Mouse (Mus musculus): ENCODE measurements around the gene Xpot.

Xpot gene

GRCm38 (mm10) chr10:121576372-121576771, 49.8 kb downstream of the Xpot start:
- no peak for DNase-seq (ENCODE audit: low read depth, low spot score)

DNA sequence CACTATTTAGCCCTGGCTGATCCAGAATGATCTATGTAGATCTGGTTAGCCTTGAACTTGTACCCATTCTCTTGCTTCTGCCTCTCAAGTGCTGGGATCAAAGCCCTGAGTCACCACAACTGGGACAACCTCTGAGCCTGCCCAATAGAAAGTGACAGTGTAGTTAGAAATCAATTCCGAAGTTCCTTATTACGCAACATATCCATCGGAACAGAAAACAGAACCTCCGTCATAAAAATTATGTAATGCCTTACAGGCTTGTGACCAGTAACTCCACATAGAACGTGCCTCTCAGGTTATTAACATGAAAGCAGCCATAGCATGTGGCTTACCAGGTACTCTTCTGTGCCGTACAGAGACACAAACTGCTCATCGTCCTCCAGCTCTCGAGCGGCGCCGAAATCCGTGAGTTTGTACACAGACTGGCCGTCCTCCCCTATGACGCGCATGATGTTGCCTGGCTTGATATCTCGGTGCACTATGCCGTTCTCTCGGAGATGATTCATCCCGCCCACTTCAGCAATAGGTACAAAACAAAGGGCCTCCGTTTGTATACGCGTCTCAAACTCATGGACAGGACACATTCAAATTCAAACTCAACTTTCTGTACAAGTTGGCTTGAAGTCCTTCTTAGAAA, 54.5 kb downstream of the Xpot start:
- DNase-seq (ENCODE audit: low read depth, low spot score), result no peak

GRCm38 (mm10) chr10:121571031-121571430, 55.1 kb downstream of the Xpot start:
- DNase-seq (ENCODE audit: low read depth, low spot score), result no peak

GRCm38 (mm10) chr10:121569796-121570195, 56.3 kb downstream of the Xpot start:
- DNase-seq (ENCODE audit: low read depth, low spot score), result no peak

DNA sequence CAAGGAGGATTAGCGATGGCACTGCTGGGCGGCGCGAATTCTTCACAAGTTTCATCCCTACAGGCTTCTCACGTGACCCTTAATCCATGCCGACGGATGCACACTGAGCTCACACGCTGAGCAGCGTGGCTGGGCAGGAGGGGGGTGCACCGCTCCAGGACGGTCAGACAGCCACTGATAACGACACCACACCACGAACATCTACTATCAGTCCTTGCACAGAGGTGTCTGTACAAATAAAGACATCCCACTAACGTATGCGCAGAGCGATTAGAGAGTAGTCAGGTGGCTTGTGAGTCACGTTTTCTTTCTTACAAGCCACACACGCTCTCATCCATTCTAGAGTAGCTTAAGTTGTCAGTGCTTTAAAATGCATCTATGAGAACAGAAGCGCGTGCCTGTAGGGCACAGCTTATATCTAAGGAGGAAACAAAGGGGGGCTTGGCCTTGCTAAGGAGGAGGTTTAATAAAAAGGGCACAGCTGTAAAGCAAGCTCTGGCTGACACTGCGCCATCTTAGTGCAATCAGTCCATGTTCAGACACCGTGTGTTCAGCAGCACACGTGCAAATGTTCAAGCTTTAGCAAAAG, 57.0 kb downstream of the Xpot start:
- no peak for DNase-seq (ENCODE audit: low read depth, low spot score)

DNA sequence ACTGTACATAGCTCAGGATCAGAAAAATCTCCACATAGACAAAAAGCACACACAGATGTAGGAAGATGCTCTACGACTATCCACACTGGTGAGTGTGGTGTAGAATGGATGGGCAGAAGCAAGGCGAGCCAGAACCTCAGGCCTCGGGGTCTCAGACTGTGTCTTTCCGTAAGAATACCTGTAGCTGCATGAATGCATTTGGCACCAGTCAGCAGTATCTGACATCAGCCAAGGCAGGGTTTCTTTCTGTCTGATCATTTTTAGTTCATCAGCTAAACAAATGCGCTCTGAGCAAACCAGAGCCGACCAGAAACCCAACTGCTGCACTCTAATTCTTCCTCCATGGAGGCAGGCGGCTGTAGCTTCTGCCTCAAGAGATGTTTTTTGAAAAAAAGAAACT, 57.6 kb downstream of the Xpot start:
- DNase-seq (ENCODE audit: low read depth, low spot score), result no peak

DNA sequence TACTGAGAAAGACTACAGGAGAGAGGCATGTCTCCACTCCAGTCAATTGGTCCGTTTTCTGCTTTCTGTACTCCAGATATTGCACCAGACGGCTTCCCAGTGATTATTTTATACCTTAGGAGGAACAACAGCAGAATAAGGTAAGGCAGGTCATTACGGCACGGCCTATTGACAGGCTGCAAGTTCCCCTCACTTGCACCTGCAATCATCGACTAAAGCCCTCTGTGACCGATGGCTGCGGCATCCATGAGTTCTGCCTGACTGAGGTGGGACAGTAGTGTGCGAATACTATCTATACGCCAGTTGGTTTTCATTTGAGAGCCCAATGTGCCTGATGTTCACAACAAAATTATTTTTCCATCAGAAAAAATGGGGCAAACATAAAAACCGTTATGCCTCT, 58.1 kb downstream of the Xpot start:
- DNase-seq (ENCODE audit: low read depth, low spot score), result no peak

DNA sequence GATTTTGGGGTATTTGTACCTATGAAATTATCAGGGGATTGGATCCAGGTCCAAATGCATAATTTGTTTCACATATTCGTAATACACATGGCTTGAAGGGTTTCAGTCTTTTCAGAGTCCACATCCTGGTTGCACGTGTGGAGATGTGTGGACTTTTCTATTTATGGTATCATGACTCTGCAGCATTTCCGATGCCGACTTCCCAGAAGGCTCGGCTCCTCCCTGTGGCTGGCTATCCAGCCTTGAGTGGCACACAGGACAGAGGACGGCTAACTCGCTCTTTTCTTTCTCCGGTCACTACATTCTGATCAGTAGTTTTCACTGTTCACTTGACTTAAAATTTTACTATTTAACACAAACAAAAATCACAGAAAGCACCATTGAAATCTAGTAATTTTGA, 61.7 kb downstream of the Xpot start:
- no peak for DNase-seq (ENCODE audit: low read depth, low spot score)

DNA sequence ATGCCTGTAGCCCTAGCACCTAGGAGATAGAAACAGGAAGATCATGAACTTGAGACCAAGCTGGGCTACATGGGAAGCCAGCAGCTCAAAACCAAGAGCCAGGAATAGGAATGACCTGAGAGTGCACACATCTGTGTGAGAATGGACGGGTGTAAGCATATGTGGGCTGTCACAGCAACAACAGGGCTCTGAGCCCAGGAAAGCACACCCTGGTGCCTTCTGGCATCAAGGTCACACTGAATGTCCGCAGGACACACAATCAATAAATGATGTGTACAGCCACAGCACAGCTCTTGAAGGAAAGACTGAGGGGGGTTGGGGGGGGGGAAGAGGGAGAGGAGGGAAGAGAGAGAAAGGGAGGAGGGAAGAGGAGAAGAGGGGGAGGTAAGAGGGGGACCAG, 67.9 kb downstream of the Xpot start:
- no peak for DNase-seq (ENCODE audit: low read depth, low spot score)

GRCm38 (mm10) chr10:121556263-121556662, 69.9 kb downstream of the Xpot start:
- no peak for DNase-seq (ENCODE audit: low read depth, low spot score)

DNA sequence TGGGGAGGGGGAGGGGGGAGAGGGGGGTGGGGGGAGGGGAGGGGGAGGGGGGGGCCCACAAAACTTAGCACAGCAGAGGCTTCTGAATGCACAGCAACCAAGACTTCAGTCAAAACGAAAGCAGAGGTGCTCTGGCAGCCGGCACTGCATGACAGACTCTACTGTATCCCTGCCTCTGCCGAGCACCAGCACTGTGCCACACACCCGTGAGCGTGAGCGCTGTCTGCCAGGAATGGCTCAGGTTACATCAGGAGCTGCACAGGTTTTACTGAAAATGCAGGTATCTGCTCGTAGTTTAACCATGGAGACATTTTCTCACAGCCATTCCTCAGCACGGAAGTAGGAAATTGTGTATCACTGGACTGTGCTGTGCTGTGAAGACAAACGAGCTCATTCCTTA, 75.8 kb downstream of the Xpot start:
- DNase-seq (ENCODE audit: low read depth, low spot score), result no peak

GRCm38 (mm10) chr10:121549670-121550069, 76.5 kb downstream of the Xpot start:
- no peak for DNase-seq (ENCODE audit: low read depth, low spot score)

- no peak for DNase-seq (ENCODE audit: low read depth, low spot score)
These were observed 79.0 kb downstream of the Xpot start for GRCm38 (mm10) chr10:121547162-121547561.

GRCm38 (mm10) chr10:121543577-121543976, 82.6 kb downstream of the Xpot start:
- no peak for DNase-seq (ENCODE audit: low read depth, low spot score)

DNA sequence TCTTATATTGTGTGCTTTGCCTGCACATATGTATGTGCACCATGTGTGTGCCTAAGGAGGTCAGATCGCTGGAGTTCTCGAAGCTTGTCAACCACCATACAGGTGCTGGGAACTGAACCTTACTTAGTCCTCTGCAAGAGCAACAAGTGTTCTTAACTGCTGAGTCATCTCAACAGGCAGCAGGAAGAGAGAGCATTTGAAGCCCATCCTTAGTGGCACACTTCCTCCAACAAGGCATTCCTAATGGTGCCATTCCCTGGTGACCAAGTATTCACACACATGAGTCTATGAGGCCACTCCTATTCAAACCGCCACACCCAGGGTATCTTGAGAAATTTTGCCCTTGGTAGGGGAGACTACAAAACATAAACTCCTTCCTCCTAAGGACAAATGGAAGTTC, 84.0 kb downstream of the Xpot start:
- DNase-seq (ENCODE audit: low read depth, low spot score), result no peak
